Mouse (Mus musculus) embryo, embryonic 10.5 days (tissue): ENCODE measurements around the gene Axin1.
"Not testable (repeated sequence)": the region's sequence is repeated elsewhere in the genome, so short reads cannot be mapped to it uniquely, and the experiment has no call there.

Source experiments
- DNase-seq: peaks from one replicate; pipeline ENCODE4 v3.0.0-alpha.2; 2015; ENCODE audit warnings: low spot score

Axin1 gene

DNA sequence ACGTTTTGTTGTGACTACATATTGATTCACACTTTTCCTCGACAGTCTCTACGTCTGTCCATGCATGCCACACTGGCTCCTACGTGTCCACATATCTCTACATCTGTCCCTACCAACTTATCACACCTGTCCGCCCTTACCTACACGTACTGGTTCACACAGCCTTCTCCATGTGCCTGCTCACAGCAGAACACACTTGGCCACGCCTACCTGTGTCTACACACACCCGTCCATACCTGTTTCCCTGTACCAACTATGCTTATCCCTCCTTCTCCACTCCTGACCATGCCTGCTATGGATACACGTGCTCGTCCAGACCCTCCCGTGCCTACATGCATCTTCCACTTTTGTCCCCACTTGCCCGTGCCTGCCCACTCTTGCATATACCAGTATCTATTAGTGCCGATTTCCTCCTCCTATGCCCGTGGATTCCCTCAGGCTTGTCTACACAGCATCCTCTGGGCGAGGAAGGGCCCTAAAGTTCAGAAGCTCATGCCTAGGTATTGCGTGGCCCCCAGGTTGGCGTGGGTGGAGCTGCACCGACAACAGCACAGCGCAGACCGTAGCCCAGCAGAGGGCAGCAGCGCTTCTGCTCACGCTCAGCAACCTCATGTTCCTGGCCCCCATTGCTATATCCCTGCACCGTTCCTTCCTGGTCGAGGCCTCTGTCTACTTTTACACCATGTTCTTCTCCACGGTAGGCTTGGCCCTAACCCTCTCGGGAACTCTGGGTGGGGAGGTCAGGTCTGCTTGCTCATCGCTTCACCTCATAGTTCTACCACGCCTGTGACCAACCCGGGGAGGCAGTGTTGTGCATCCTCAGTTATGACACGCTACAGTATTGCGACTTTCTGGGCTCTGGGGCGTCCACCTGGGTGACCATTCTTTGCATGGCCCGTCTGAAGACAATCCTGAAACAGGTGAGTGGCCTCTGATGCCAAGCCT lies 18.4 kb upstream of the Axin1 start:
- DNase-seq: peak; percentile 73

- no peak for DNase-seq
These were observed 15.9 kb upstream of the Axin1 start for GRCm38 (mm10) chr17:26122431-26123140.

GRCm38 (mm10) chr17:26123267-26123684 lies 15.2 kb upstream of the Axin1 start, which contains the start of gene Mrpl28:
Gene Mrpl28 (plus strand): TSS chr17:26123500.
- peak; percentile 98 for DNase-seq

GRCm38 (mm10) chr17:26124560-26124959 lies 13.9 kb upstream of the Axin1 start:
- no peak for DNase-seq

DNA sequence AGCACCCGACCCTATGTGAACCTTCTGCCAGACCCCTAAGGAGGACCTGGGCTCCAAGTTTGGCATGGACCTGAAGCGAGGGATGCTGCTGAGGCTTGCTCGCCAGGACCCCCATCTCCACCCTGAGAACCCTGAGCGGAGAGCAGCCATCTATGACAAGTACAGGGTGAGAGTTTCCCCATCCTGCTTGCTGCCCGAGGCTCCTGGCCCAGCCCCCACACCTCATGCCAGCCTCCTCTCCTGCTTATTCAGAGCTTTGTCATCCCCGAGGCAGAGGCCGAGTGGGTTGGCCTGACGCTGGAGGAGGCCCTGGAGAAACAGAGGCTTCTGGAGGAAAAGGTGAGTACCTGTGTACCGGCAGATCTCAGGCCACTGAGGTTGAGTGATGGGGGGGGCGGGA lies 13.3 kb upstream of the Axin1 start:
- DNase-seq: no peak

DNA sequence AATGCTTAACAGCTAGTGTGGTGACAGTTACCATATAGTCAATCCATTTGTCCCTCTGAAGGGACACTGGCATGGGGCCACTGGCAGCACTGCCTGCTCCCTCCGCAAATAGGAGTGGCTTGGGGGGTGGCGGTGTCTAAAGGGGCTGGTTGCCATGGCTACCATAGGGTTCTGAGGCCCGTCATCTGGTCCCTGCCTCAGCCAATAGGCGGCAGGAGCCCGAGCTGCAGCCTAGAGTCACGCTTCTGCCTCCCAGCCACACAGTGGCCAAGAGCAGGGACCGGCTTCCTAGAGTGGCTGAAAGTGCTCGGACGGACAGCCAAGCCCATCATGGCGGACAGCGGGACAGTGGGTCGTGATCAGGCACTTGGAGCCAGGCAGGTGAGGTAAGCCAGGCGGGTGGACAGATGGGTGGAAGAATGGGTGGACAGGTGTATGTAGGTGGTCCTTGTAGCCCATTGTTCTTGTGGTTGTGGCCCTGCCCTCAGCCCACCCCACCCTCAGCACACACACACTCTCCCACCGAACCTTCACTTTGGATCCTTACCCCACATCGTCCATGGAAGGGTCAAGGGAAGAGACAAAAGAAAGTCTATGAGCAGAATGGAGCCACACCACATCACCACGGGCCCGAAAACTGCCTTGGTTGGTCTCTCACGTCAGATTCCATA lies 7.3 kb upstream of the Axin1 start:
- DNase-seq: no peak

GRCm38 (mm10) chr17:26131856-26132853 lies 6.3 kb upstream of the Axin1 start:
- DNase-seq: no peak

DNA sequence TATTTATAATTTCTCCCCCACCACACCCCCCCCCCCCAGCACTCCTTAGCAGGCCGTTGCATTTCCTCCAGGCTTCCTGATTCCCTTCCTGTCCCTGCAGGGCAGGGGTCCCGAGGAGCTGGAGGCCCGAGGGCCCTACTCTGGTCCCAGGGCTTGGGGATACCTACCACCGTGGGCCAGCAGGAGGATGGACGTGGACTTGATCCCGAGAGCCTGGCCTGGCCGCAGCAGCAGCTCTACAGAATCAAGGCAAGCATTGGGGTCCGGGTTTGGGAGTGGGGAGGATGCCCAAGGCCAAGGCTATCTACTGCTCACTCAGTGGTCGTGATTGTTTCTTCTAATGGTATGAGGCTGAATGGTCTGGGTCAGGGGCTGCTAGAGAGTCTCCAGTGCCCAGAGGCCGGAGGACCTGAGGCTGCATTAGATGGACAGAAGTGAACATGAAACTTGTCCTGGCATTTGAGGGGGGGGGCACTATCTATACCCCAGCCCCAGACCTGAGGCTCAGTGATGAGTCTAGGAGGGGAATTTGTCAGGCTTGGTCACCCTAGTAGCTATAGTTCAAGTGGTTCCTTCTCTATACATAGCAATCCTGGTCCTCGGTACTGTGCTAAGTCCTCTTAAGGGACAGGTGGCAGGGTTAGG lies 1.3 kb upstream of the Axin1 start:
- no peak for DNase-seq

DNA sequence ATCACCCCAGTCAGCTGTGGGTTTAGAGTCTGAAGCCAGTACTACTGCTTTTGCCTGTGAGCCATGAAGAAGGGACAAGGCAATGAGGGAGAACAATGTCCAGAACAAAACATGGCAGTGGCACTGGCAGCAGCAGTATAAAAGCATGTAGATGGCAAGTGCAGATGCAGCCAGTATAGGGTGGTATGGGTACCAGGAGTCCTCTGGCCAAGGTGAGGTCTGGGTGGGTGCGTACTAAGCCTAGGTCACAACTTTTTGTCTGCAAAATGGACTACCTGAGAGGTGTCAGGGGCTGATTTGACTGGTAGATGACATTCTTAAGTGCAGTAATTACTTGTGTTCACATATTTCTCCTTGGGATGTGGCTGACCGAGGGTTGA lies 747 bp upstream of the Axin1 start:
- DNase-seq: no peak

- DNase-seq: peak; percentile 38
These were observed 453 bp downstream of the Axin1 start for GRCm38 (mm10) chr17:26138901-26139381.

DNA sequence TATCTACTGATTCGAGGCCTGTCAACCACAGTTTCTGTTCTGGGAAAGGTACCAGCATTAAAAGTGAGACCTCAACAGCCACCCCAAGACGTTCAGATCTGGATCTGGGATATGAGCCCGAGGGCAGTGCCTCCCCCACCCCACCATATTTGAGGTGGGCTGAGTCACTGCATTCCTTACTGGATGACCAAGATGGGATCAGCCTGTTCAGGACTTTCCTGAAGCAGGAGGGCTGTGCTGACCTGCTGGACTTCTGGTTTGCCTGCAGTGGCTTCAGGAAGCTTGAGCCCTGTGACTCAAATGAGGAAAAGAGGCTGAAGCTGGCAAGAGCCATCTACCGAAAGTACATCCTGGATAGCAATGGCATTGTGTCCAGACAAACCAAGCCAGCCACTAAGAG lies 4.3 kb downstream of the Axin1 start:
- DNase-seq: no peak

DNA sequence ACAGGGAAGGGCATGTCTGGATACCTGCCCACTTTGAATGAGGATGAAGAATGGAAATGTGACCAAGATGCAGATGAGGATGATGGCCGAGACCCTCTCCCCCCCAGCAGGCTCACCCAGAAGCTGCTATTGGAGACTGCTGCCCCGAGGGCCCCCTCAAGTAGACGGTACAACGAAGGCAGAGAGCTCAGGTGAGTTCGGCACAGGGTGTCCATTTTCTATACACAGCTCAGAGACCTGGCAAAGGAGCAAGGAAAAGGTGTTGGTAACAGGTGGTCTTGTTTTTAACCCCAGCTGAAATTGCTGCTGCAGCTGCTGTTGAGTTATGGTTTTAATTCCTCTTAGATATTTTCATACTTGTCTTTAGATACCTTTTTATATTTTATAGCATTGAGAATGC lies 4.9 kb downstream of the Axin1 start:
- DNase-seq: no peak

DNA sequence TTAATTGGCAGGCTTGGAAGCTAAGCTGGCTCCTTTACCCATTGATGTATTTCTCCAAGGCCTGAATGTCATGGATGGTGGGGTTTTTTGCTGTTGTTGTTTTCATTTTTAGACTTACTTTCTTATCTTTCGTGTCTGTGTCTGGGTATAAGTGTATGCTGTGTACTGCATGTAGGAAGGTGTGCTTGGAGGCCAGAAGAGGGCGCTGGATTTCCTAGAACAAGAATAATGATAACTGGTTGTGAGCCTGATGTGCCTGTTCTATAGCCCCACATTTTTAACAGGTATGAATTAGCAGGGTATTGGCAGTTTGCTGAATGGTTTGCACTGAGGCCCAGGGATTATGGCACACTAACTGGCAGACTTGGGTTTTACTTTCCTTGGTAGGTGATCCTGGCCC lies 10.6 kb downstream of the Axin1 start:
- DNase-seq: no peak

DNA sequence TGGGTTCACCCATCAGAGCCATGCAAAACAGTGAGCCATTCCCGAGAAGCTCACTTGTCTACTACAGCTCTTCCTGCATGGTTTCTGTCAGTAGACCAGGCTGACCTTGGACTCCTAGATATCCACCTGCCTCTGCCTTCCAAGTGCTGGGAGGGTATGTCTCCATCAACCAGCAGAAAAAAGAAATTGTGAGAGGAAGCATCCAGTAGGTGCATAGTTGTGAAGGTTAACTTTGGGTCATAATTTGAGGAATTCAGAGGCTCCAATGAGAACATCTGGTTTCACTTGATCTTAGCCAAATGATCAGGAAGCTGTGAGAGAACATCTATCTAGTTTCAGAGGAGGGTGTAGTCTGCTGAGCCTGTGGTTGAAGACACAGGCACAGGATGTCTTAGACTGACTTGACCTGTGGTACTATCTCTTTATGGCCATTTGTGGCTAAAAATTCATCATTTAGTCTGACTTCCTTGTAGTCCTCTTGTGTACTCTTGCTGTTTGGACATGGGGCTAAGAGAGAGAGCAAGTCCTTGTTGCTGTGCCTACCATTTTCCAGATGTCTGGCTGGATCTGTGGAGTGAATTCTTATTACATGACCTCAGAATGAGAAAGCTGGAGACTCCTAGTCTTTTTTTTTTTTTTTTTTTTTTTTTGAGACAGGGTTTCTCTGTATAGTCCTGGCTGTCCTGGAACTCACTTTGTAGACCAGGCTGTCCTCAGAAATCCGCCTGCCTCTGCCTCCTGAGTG lies 13.6 kb downstream of the Axin1 start:
- no peak for DNase-seq

GRCm38 (mm10) chr17:26162736-26163135 lies 24.2 kb downstream of the Axin1 start:
- no peak for DNase-seq

GRCm38 (mm10) chr17:26168039-26168438 lies 29.6 kb downstream of the Axin1 start:
- no peak for DNase-seq

GRCm38 (mm10) chr17:26175248-26175647 lies 36.8 kb downstream of the Axin1 start:
- DNase-seq: not testable (repeated sequence)

GRCm38 (mm10) chr17:26178611-26179010 lies 40.1 kb downstream of the Axin1 start:
- DNase-seq: no peak

DNA sequence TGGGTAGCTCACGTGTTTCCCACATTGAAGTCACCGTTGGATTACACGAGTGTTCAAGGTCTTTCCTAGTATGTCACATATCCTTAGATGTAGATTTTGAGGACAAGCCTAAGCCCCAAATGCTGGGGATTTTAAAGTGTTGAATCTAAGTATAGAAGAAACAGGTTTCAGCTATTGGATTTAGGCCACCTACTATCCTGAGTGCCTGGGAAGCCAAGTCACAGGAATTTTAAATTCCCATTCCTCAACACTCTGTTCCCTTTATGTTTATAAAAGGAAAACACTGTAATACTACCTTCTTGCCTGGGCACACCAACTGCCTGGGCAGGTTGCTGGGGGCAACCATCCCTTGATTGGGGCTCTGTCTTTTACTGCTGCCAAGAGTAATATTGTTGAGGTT lies 42.7 kb downstream of the Axin1 start:
- DNase-seq: no peak

DNA sequence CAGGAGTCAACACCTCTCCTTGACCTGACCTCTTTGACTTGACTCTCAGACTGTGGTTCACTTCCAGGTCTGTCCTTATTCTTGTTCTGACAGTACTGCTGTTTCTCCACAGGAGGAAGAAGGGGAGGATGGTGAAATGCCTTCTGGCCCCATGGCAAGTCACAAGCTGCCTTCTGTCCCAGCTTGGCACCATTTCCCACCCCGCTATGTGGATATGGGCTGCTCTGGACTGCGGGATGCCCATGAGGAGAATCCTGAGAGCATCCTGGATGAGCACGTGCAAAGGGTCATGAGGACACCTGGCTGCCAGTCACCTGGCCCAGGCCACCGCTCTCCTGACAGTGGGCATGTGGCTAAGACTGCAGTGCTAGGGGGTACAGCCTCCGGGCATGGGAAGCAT lies 49.1 kb downstream of the Axin1 start:
- DNase-seq: no peak
